Mouse (Mus musculus) frontal cortex, postnatal 25 days (tissue): ENCODE data around the gene Ankib1.
A peak's percentile ranks its signal among the peaks of the same experiment; 100 is the strongest.
"Not testable (repeated sequence)": the region's sequence is repeated elsewhere in the genome, so short reads cannot be mapped to it uniquely, and the experiment has no call there.

Experiments used
- DNase-seq, 2 experiments: peaks; one replicate each; pipeline ENCODE4 v3.0.0; 2022; ENCODE audit warnings: low spot score in 2 of 2

Ankib1 gene

GRCm38 (mm10) chr5:3725491-3725890 lies 77.2 kb downstream of the Ankib1 start:
- DNase-seq: no peak

GRCm38 (mm10) chr5:3723415-3723814 lies 79.3 kb downstream of the Ankib1 start:
- DNase-seq: no peak

GRCm38 (mm10) chr5:3722873-3723272 lies 79.9 kb downstream of the Ankib1 start:
- DNase-seq: no peak

GRCm38 (mm10) chr5:3719371-3719770 lies 83.4 kb downstream of the Ankib1 start:
- no peak for DNase-seq

- no peak for DNase-seq
Measured at GRCm38 (mm10) chr5:3715800-3716199, 86.9 kb downstream of the Ankib1 start.

GRCm38 (mm10) chr5:3702180-3702579 lies 100.5 kb downstream of the Ankib1 start:
- DNase-seq: no peak

GRCm38 (mm10) chr5:3700025-3700424 lies 102.7 kb downstream of the Ankib1 start:
- DNase-seq: no peak

- DNase-seq: no peak
Measured at GRCm38 (mm10) chr5:3696031-3696430, 106.7 kb downstream of the Ankib1 start.

- no peak for DNase-seq
Measured at GRCm38 (mm10) chr5:3695191-3695590, 107.5 kb downstream of the Ankib1 start.

- no peak for DNase-seq
Measured at GRCm38 (mm10) chr5:3692956-3693355, 109.8 kb downstream of the Ankib1 start.

- DNase-seq: no peak
Measured at GRCm38 (mm10) chr5:3691283-3691682, 111.4 kb downstream of the Ankib1 start.

GRCm38 (mm10) chr5:3688298-3688697 lies 114.4 kb downstream of the Ankib1 start:
- no peak for DNase-seq

- no peak for DNase-seq
Measured at GRCm38 (mm10) chr5:3669938-3670554, 132.7 kb downstream of the Ankib1 start.

- DNase-seq: no peak
Measured at GRCm38 (mm10) chr5:3666585-3666984, 136.1 kb downstream of the Ankib1 start.

- DNase-seq: no peak
Measured at GRCm38 (mm10) chr5:3665225-3665624, 137.5 kb downstream of the Ankib1 start.

GRCm38 (mm10) chr5:3657085-3657484 lies 145.6 kb downstream of the Ankib1 start, which contains the start of gene Gatad1:
Gatad1 (minus strand) TSS chr5:3657185.
- DNase-seq: no peak

- no peak for DNase-seq
Measured at GRCm38 (mm10) chr5:3653801-3654200, 148.9 kb downstream of the Ankib1 start.

GRCm38 (mm10) chr5:3652903-3653575 lies 149.7 kb downstream of the Ankib1 start:
- DNase-seq: not testable (repeated sequence)

- DNase-seq: no peak
Measured at GRCm38 (mm10) chr5:3651621-3652020, 151.1 kb downstream of the Ankib1 start.

- DNase-seq: no peak
Measured at GRCm38 (mm10) chr5:3650881-3651280, 151.8 kb downstream of the Ankib1 start, which contains the start of gene Tmbim7. Tmbim7 (plus strand) TSS chr5:3651181.

- no peak for DNase-seq
Measured at GRCm38 (mm10) chr5:3648849-3649210, 153.9 kb downstream of the Ankib1 start.

- DNase-seq: no peak
Measured at GRCm38 (mm10) chr5:3648206-3648848, 154.4 kb downstream of the Ankib1 start.

- DNase-seq: peak; percentile 57 to 70
Measured at GRCm38 (mm10) chr5:3647708-3648121, 155.0 kb downstream of the Ankib1 start.
